Mouse (Mus musculus) cerebellum, adult 18-20 months (tissue): ENCODE measurements around the gene Cib4.

Experiments used
- DNase-seq, 2 experiments: peaks; one replicate each; pipeline ENCODE4 v3.0.0; 2021

The Cib4 gene

DNA sequence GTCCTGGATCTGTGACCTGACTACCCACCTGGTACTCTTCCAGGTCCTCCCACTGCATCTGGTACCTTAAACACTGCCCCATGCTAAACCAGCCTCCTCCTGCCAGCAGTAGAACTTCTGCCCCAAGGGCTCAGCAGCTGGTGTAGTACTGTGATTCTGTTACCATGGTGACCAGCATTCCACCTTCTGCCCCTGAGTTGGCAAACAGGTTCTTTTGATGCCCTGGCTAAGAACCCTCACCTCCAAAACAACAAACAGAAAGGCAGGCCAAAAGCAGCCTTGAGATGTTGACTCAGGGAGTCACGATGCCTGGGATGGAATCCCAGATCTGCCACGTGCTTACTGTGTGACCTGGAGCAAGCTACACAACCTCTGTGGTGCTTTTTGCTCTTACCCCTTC lies at the start of gene Cib4:
Gene Cib4, minus strand, starts transcription at position 139 of the 400 bp plus-strand sequence.
- no peak for DNase-seq

- DNase-seq = no peak
Measured at GRCm38 (mm10) chr5:30594953-30595560, 49.4 kb upstream of the Cib4 start.

DNA sequence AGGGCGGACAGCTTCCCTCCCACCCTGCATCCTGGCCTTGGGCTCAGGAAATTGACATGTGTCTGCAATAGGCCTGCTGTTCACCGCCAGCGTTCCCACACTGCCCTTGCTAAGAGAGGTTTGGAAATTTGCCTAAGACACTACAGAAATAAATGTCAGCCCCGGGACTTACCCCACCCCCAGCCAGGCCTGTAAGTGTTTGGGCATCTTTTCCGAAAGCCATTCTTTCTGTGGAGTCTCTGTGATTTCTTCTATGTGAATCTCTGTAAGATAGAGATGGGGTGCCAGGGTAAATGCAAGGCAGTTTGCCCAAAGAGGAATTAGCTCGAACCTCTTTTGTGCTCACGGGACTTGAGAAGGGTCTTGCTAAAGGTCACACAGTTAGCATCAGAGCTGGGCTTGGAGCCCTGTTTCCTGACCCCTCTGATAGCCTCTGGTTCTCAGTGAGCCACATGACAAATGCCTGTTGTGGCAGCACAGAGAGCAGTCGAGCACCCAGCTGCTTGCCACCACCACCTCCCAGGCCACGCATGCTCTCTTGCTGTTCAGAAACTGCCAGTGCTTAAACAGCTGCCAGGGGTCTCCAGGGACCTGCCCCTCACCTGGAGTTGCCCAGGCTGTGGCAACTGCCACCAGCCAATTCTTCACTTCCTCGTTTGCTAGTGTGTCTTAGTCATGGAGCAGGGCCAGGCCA lies 48.3 kb upstream of the Cib4 start:
- no peak for DNase-seq

DNA sequence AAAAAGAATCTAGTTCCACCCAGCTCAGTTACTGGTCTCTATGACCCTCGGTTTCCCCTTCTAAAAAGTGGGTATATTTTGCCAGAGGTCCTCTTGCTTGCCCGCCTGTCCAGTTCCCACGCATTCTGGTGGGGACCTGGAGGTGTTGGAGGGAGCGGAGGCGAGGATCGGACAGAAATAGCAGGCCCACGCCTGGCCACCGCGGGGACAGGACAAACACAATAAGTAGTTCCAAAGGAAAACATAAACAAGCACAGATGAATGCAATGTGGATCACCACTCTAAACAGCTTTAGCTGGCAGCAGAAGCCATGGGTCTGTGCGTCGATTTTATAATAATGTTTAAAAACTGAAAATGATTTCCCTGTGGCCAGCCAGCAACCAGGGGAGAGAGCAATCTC lies 47.7 kb upstream of the Cib4 start:
- no peak for DNase-seq

DNA sequence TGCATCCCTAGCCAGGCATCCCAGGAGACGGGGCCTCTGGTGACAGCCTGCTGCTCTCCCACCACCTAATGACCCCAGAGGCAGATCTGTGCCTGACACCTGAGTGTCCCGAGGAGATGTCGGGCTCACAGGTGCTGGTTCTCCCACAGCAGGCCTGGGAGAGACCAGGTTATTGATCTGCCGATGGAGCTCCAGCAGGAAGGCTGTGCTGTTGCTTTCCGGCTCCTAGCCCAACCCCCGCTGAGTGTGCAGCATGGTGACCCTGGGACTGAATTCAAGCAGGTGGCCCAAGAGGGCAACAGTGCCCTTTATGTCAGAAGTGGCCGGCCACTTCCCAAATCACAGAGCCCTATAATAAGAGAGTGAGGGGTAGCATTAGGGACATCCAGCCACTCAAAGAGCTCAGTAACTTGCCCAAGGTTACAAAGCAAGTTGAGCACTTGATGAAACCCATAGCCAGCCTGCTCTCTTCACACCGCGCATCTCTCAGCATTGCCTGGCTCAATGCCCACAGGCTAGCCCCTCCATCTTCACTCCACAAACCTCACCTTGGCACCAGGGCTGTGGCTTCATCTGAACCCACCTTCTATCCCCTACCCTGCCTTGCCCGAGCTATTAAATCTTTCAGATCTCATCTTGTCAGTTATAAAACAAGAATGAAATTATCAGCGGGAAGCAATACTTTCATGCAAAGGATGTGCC lies 46.8 kb upstream of the Cib4 start:
- DNase-seq = peak; percentile 74 to 80

DNA sequence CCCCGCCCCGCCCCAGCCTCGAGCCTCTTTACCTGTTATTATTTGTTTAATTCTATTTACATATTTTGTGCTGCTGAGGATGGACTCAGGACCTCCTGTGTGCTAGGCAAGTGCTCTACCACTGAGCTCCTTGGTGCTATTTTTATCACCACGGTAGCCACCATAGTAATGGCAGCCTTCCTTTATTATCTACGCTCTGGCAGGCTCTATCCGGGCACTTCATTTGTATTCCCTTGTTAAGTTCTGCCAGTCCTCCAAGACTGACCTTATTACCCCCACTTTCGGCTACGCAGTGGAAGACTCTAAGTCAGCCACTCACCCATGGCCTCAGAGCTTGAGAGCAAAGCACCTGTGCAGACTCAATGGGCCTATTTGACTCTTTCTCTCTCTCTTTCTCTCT lies 46.1 kb upstream of the Cib4 start:
- no peak for DNase-seq

DNA sequence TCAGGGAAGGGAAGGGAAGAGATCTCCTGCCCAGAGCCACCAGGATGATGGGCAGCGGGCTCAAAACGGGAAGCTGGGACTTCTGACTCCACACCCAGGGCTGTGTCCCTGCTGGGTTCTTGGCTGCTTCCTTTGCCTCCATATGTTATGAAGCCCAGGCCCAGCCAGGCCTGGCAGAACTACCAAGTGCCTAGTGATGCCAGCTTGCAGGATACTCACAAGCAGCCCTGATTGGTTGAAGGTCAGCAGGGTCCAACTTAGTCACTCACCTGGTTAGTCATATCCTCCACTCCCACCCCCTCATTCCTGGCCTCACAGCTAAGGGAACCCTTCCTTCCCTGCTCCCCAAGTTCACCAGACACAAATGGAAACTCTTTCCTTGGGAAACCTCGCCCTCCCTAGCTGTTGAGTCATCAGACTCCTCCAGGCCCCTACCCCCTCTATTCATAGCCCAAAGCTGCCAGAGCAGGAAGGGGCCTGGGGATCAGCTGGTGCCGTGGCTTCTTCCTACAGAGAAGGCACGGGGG lies 45.6 kb upstream of the Cib4 start:
- DNase-seq = peak; percentile 93 to 96

DNA sequence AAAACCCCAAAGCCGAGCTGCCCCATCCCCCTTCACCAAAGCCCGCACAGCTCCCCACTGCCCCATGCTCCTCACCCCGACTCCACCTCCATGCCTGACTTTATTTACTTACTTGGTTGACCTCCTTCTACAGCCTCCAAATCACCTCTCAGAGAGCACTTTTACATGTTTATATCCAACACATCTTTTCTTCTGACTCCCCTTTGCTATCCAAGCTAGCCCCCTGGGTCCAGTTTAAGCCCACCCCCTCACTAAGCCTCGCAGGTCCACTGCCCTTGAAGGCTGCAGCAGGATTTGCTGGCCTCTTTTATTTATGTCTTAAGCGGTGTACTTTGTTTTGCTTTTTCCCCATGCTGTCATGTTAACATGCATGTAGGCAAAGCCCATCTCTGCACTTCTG lies 44.6 kb upstream of the Cib4 start:
- no peak for DNase-seq

- DNase-seq = peak; percentile 84 to 85
Measured at GRCm38 (mm10) chr5:30589546-30589945, 43.9 kb upstream of the Cib4 start.

DNA sequence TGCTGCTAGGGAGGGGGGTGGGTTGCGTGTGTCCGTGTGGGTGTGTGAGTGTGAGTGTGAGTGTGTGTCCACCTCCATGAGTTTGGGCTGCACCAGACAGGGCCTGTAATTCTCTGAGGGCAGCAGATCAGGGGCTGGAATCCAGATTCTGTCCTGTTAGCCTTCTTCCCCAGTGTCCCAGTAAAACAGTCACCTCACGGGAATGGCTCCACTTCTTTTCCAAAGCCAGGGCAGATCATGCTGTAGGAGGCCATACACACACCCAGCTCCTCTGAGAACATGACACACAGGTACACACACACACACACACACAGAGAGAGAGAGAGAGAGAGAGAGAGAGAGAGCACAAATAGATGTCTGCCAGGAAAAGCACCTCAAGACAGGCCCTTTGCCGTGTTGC lies 43.4 kb upstream of the Cib4 start:
- peak in 1 of 2 experiments; percentile 56 for DNase-seq

DNA sequence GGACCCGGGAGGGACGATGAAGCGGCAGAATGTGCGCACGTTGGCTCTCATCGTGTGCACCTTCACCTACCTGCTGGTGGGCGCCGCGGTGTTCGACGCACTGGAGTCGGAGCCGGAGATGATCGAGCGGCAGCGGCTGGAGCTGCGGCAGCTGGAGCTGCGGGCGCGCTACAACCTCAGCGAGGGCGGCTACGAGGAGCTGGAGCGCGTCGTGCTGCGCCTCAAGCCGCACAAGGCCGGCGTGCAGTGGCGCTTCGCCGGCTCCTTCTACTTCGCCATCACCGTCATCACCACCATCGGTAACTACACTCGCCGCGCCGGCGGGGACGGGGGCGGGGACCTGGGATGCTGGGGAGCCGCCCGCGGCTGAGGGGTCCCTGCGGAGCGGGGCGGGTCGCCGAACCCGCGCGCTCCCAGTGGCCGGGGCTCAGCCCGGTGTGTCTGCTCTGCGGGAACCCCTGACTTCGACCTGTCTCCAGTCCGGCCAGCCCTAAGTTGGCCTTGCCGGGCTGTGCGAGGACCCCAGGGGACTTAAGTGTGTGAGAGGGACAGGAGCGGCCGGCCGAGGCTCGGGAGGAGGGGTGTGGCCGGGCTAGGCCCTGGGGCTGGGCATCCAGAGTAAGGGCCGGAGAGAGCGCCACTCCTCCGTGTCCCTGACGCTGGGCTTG lies 42.8 kb upstream of the Cib4 start:
- peak; percentile 72 for DNase-seq

DNA sequence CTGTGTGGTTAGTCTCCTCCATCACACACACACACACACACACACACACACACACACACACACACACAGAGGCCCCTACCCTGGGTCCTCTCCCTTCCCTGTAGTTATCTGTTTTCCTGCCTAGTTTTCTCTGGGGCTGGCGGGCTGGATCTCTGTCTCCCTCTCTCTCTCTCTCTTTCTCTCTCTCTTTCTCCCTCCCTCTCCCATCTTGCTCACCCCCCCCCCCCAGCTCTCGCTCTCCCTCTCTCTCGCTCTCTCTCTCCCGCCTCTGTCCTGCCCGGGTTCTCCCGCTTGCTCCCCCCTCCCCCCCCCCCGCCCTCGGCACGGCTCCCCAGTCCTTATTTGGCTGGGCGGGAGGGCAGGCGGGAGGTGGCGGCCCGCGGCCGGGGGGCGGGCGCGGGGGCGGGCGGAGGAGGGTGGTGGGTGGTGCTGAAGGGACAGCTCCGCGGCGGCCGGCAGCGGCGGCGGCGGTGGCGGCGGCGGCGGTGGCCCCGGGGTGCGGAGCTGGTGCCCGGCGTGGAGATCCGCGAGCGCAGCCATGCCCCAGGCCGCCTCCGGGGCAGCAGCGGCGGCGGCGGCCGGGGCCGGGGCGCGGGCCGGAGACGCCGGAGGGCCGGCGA lies 42.2 kb upstream of the Cib4 start, which contains the start of gene Kcnk3:
Gene Kcnk3, plus strand, starts transcription at position 490 of the 620 bp plus-strand sequence.
- peak; percentile 72 to 80 for DNase-seq

DNA sequence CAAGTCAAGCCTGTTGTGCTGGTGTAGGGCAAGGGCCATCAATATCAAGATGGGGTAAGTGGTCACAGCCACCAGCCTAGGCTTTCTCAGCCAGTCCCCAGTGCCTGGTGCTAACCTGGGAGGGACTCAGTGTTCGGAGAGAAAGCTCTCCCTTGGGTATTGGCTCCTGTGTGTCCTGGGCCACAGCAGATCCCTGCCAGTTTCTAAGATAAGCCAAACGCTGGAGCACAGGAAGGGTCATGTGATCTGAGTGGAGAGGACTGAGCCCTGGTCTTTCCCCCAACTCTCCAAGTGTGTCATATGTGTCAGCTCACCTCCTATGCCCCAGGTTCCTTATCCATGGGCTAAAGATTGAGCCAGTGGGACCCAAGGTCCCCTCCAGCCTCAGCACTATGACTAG lies 41.5 kb upstream of the Cib4 start:
- DNase-seq = no peak

- DNase-seq = peak; percentile 77 to 81
Measured at GRCm38 (mm10) chr5:30586616-30587015, 41.0 kb upstream of the Cib4 start.

- DNase-seq = no peak
Measured at GRCm38 (mm10) chr5:30582017-30582416, 36.4 kb upstream of the Cib4 start.

GRCm38 (mm10) chr5:30580725-30581124 lies 35.1 kb upstream of the Cib4 start:
- no peak for DNase-seq

DNA sequence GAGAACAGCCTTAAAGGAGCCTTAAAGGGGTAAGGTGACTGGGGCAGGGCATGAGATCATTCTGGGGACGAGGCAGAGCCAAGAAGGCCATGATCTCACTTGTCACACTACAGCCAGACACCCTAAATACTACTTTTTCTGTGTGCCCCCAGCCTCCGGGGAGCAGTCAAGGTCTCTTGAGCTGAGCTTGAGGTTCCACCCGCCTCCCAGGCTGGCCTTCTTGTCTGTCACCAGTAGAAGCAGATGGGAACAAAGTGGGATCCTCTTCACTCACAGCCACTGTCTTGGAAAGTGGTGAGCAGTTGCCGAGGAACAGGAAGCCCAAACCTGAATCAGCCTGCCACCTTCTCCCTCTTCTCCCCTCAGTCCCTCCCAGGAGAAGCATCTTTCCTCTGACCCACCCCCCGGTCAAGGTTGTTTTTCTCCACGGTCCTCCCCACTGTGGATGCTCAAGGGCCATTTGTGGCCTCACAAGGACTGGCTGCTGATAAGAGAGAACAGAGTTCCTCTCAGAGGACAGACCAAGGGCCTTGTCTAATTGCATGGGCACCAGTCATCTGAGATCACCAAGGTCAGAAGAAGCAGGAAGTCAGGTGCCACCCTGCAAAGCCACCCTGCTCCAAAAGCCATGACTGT lies 32.9 kb upstream of the Cib4 start:
- peak in 1 of 2 experiments; percentile 41 for DNase-seq

GRCm38 (mm10) chr5:30577654-30578310 lies 32.1 kb upstream of the Cib4 start:
- DNase-seq = peak; percentile 87 to 89

GRCm38 (mm10) chr5:30577251-30577650 lies 31.6 kb upstream of the Cib4 start:
- peak in 1 of 2 experiments; percentile 39 for DNase-seq

DNA sequence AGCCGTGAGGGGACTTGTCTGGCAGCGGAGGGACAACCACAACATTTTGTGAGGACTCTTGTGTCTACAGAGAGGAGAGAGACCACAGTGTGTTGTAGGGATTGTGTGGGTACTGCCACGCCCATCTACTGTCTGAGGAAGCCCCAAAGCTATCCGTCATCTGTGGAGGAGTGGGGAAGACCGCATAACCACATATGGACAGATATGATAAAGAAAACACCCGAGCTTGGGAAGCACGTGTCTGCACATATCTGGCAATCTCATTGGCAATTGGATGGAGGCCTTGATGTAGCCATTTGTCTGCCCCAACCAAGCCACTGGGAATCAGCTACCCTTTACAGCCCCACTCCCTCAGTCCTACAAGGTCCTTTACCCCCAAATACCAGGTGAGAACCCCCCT lies 30.6 kb upstream of the Cib4 start:
- no peak for DNase-seq

GRCm38 (mm10) chr5:30574367-30574766 lies 28.7 kb upstream of the Cib4 start:
- no peak for DNase-seq

- no peak for DNase-seq
Measured at GRCm38 (mm10) chr5:30571820-30572219, 26.2 kb upstream of the Cib4 start.
